Mouse (Mus musculus) MEL-GATA-1-ER (cell line): ENCODE results near the gene Tbxas1.

Experiments used
- DNase-seq: peaks from one replicate; pipeline ENCODE4 v3.0.0-alpha.2; 2012; ENCODE audit warnings: low read depth; ENCODE audit errors: extremely low read depth

Gene Tbxas1

DNA sequence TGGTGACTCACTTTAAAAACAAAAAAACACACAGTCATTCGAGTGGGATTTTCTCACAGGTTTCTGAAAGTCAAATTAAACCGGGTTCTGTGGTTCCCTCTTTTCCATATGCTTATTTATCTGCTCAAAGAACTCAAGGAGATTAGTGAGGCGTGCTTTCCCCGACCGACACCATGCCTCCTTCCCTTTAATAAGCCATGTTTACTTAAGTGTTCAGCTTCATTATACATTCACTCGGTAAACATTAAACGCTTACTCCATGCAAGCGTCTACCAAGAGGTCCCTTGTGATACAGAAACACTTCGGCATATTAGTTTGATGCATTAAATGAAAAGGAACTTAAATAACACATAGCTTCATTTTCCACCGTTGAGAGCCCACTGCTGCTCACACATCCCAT is 111.4 kb downstream of the Tbxas1 start:
- no peak for DNase-seq

DNA sequence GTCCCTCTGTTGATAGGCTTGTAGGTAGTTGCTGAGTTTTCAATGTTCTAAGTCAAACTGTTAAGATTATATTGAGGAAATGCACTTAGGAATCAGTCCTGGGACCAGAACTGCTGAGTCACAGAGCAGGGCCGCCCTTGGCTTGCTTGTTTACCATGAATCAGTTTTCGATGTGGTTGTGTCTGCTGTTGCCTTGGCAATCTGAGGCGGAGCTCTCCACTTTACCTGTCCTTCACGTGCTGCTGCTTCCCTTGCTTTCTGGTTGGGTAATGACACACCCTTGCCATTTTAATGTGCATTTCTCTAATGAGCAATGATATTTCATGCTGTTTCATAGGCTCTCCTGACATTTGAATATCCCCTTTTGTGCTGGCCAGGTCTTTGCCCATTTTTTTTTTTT is 116.8 kb downstream of the Tbxas1 start:
- DNase-seq, result peak; percentile 21

DNA sequence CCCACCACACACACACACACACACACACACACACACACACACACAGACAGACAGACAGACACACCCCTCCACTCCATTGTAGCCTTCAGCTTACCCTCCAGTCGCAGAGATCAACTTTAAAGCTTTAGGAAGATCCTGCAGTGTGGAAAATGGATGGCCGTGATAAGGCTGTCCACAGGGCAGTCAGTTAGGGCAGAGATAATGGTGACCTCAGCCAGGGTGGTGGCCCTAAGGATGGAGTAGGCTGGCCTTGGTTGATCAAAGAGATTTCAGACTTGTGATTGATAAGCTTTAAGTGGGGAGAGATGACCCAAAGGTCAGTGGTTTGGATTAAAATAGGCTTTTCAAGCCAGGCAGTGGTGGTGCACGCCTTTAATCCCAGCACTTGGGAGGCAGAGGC is 120.6 kb downstream of the Tbxas1 start:
- DNase-seq, result no peak

DNA sequence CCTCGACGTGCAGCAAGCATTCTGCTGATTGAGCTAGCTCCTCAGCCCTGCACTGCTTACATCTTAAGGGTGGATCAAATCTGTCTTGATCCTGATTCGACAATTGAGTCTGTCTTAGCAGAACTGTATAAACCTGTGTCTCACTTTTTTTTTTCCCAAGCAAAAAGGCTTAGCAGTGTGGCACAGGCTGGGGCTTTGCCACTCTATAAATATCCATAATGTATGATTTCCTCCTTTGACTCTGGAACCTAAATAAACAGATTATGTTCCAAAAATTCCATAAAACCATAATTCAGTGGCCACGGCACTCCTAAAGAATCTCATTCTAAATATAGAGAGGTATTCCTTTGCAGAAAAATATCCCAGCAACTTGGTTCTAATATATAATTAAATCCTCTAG is 122.6 kb downstream of the Tbxas1 start:
- no peak for DNase-seq

DNA sequence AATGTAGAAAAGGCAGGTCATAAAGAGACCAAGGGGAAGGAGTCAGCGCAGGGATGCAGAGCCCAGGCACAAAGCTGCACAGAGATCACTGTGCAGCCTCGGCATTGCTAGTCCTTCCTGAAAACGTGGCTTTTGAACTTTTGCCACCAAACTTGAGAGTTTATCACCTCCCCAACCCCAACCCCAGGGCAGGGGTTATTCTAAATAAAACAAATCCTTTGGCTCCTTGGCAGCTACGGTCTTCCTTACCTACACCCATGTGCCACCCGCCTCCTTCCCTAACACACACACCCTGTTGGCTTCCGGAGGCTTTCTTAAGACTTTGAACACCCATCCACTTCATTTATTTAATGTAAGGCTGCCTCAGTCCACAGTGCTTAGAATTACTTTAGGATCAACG is 127.9 kb downstream of the Tbxas1 start:
- DNase-seq, result no peak

DNA sequence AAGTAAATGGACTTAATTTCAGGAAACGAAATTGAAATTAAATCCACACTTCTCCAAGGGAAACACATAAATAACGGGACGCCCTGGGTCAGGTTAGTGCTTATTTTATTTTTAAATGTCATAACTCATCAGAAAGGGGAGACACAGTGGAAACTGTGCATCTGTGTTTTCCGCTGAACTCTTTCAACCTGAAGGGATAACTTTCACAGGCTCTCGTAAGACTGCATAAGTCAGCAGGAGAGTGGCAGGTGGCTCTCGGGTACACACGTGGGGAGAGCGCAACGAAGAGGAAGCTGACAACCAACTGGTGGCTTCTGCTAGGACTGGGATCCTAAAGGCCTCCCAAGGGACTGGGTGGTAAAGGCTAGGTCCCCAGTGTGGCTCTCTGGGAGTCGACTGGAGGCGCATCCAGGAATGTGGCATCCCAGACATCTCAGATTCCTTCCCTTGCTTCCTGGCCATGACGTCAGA is 128.8 kb downstream of the Tbxas1 start:
- DNase-seq, result no peak

DNA sequence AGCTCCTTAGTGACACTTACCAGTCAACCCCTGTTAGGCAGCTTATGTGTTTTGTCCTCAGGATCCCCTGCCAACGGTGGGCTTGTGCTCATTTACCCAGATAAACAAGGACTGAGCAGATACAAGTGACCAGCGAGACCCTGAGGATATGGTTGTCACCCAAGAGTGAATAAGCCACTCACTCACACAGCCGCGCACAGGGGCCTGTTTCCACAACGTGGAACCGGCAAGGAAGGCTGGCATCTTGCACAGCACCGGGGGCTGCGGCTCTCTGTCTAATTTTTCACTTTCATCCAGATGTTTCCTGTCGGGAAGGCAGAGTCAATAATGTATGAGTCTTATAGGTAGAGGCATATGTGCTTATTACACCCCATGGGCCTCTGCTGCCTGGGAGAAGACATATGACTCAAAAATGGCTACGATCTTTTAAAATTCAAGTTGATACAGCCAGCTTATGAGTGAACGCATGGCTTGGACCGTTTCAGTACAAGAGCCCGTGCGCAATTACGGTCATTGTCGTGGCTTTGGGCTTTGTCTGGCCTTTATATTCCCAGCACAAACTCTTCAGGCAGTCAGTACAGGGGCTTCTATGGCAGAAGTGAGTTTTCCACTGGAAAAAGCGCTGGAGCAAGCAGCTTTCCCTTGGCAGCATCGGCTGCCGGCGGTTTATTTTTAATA is 130.2 kb downstream of the Tbxas1 start:
- no peak for DNase-seq

DNA sequence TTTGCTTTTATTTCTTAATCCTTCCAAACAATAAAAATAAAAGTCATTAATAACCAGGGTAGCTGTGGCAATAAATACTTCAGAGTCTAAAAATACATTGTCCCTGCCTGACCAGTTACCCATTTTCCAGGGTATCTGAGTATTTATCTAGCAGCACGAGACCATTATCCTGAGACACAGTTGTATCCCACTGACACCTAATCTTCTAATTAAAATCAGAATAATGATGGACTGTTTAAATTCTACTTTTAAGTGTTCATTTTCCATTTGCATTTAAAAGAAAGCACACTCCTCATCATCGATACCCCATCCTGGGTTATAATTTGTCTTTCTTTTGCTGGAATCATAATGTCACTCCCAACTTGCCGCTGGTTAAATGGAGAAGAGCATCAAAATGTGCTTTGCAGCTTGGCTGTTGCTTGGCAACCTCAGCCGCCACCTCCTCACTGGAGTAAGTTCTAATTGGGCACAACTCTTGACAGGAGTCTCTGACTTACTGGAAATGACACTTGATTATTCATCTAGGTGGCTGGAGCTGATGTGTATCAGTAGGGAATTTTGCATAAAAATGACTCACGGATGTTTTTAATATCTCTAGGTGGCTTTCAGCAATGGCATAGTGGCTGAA is 130.9 kb downstream of the Tbxas1 start:
- DNase-seq, result no peak

DNA sequence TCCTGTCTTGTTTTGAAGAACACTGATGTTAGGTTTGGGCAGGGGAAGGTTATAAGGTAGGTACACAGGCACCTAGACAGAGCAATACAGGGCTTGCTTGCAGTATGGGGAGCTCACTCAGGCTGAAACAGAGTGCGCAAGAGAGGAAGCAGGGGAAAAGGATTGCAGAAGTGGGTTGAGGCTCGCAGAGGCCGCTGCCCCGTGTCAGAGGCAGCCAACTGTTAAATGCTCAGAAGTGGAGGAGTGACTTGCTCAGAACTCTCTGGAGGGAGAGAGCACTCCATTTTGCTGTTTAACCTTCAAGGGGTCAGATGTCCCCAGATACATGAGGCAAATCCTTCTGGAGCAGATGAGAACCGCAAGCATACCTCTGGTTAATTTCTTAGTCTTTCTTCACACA is 132.0 kb downstream of the Tbxas1 start:
- DNase-seq, result no peak

DNA sequence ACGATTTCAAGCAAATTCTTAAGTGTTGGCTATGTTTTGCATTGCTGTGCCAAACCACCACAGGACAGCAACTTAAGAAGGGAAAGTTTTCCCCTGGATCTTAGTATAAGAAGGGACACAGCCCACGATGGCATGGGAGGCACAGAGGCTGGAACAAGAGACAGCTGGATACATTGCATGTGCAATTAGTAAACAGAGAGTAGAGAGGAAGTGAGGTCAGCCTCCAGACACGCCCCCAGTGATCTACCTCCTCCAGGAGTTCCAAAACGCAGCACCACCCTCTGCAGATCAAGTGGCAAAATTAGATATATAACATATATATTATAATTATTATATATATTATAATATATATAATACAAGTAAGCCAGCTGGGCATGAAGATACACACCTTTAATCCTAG is 132.9 kb downstream of the Tbxas1 start:
- DNase-seq, result no peak

DNA sequence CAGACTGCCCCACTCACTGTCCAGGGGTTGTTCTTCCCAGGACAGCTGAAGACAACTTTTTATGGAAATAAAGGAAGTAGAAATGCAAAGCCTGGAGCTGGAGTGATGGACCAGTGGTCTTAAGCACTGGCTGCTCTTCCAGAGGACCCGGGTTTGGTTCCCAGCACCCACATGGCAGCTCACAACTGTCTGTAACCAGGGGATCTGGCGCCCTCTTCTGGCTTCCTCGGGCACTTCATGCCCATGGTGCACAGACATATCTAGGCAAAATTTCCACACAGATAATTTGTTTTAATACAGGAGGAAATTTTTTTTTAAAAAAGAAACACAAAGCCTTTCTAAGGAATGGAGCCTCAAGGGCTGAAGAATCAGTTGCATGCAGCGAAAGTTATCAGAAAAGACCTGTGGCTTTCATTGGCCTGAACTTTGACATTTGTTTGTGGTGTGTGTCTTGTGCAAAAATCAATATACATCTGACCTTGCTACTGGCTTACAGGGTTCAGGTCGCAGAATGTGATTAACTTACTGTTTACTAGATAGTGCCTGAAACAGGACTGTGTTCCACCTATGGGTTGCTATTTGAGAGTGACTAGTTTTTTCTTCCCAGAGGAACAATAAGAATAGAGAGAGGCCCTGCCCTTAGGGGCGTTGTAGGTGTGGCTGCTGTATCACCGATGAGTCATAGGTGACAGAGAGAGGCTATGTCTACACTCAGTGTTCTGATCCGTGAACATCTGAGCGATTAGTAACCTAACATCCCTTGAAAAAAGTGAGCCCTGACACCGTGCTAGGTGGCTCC is 138.0 kb downstream of the Tbxas1 start:
- DNase-seq, result no peak

DNA sequence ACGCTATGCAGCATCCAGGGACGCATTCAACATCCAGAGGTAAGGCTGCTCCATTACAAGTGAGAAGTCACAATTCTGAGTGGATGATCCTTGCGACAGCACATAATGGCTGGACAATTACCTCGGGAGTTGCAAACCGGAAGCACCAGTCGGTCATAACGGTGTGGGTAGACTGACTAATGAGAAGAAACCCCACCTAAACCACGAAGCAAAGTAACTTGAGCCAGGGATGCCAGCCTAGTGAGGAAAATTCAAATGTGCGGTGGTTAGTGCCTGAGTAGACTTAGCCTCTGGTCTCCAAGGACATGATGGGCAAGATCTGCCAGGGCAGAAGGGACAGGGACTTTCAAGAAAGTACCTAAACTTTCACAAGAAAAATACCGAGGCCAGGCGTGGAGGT is 142.7 kb downstream of the Tbxas1 start:
- DNase-seq, result no peak

DNA sequence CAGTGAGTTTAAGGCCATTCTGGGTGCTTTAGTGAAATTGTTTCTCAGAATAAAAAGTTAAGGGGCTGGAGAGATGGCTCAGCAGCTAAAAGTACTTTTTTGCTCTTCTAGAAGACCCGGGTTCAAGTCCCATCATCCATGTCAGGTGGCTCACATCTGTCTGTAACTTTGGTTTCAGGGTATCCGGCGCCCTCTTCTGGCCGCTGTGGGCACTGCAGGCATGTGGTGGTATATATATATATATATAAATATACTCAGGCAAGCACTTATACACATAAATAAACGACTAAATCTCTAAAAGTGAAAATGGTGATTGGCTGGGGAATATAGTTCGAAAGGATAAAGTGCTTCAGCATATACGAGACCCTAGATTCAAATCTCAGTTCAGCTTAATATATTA is 143.6 kb downstream of the Tbxas1 start:
- DNase-seq, result peak; percentile 23

DNA sequence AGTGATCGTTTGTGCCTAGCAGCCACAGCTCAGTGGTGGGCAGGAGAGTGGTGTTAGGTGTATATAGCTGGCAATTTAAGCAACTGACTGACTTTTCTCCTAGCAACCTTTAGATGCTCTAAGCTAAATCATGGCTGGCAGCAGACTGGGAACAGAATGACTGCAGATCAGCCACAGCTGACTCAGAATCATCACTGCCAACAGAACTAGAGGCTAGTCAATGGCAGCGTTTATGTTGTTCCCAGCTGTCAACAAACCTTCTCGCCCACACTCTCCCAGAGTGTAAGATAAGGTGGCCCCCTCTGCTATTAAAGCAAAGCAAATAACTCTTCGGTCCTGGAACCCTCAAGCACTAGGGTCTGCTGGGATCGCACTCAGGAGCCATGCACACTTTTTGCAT is 144.0 kb downstream of the Tbxas1 start:
- no peak for DNase-seq

DNA sequence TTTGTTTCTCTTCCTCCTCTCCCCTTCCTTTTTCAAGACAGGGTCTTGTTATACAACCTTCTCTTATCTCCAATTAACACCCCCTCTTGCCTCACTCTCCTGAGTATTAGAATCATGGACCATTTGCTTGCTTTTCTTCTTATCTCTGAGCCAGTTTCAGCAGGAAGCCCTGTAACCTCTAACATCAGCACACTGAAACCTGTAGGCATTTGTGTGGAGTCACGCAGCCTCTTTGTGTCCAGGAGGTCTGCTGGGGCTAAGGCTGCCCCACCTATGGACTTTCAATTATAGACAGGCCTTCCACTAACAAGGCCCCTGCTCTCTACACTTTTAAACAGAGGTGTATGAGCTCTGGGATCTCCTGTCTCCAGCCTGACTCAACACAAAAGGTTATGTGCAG is 146.7 kb downstream of the Tbxas1 start:
- peak; percentile 77 for DNase-seq

DNA sequence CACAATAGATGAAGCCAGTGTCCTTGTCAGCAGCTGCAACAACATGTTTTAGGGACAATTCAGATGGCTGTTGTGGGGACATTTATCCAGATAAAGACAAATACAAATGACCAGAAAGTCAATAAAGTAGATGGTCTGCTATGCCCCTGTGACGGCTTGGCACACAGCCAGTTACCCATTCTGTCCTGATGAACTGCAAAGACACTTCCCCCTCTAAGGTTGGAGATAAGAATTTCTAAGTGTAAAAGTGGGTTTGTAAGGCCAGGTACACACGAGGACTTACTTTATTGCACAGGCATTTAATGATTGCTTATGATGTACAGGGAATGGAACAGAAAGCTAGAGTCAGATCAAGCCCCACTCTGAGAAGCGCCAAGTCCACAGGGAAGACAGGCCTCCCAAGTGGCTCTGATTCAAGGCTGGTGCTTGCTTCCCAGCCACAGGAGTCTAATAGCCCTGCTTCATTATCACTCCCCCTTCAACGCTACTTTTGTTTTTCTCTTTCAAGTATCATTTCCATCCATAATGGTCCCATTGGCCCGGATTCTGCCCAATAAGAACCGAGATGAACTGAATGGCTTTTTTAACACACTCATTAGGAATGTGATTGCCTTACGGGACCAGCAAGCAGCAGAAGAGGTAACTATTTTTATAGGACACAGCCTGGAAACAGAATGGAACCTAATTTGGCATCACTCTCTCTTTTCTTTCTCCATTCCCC is 147.4 kb downstream of the Tbxas1 start:
- peak; percentile 17 for DNase-seq

DNA sequence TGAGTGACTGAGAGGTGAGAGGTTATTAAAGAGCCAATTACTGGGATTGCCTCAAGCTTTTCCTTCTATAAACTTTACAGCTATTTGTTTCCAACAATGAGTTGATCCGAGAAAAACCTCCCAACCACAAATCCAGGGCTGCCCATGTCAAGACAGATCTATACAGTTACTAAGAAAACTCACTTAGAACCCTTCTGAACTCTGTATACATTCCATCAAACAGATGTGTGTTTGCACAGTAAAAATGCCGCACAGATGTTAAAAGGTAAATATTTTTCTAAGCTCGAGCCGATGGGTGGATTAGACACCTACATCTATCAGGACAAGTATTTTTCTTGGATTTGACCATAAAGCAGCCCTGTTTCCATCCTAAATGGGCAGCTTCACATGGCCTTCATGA is 149.4 kb downstream of the Tbxas1 start:
- no peak for DNase-seq

DNA sequence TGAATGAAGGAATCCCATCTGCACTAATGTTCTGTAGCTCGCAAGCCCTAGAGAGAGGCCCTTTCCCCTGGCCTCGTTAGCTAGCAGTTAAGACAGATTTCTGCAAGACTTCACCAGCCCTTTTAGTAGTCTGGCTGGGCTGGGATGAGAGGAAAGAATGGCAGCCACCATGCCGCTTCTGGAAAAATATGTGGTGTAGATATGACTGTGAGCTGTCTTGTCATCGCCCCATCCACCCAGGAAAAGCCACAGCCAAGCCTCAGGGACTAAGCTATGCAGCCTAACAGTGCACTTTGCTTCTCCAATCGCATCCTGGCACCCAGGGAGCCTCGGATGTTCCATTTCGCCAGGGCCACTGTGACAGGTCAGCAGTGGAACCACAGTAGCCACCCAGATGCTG is 149.8 kb downstream of the Tbxas1 start:
- DNase-seq, result no peak

DNA sequence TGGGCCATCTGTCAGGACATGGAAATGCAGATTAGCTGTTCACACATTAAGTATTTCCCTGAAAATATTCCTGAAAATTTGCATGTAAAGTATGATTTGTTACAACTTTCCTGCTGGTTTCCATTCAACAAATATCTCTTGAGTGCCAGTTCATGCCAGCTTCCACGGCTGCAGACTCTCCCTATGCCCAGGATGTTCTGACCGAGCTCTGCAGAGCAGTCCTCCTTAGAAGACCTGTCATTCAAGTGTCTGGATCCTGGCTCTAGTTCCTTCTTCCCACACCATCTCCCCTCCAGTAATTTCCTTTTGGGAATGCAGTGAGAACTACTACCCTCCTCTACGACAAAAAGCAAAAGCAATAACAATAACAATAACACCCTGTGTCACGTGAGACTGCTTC is 155.5 kb downstream of the Tbxas1 start:
- no peak for DNase-seq

DNA sequence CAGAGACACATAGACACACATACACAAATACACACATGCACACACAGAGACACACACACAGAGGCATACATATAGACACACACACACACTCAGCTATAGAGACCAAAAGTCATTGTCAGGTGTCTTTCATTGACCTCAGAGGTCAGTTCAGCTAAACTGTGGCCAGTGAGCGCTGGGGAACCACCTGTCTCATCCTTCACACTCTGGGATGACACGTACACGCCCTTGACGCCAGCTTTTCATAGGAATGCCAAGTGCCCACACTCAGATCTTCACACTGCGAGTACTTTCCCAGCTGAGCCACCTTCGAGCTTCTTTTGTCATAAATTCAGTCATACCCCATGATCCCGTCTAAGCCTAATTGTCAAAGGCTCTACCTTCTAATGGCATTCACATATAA is 158.5 kb downstream of the Tbxas1 start:
- no peak for DNase-seq

DNA sequence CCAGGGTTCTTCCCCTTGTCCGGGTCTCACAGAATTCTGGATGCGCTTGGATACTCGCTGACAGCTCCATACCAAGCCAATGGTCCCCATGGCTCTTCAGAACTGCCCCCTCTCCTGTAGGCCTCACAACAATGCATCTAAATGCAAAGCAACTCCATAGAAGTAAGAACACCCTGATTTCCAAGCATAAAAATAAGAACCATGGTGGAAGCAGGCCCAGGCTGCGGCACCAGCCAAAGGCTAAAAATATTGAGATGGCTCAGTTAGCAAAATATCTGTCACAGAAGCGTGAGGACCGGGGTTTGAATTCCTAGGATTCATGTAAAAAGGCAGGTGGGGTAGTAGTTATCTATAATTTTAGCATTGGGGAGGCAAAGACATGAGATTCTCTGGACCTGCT is 159.8 kb downstream of the Tbxas1 start:
- no peak for DNase-seq

DNA sequence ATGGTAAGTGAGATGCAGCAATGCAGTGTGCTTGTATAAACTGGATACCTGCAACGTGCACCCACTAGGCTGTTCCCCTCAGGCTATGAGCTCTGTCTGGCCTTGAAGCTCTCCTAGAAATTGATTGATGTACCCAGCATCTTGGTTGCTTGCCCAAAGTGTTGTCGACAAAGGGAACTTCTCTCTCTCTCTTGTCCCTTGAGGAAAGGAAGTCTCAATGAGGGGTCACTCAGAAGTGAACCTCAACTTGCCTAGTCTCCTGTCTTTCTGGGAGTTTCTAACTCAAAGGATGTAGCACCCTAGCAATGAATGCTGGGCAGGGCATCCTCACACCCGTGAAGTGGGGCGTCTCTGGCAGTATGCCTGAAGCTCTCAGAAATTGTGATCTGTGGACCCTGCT is 161.0 kb downstream of the Tbxas1 start:
- DNase-seq, result no peak
